ENCODE assay signal across 22 mouse cellular contexts in the genomic region with DNA sequence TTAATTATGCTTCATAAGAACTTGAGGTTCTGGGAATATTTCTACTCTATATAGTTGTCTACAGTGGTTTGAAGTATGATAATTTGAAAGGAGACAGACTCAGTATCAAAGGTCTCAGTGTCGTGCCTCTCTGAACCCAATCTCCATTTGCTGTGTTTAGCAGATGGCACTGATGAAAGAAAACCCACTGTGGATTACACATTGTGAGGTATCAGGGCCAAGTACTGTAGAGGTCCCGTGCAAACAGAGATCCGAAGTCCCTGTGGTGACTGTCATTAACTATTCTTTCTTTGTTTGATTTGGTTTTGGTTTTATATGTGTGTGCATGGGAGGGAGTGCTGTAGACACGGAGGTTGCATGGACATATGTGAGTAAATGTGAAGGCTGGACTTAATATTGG.
DNase-seq lines count a peak whose midpoint lies in the region; ATAC-seq lines count a peak whose summit lies in the region.
"Had no signal": no experiment of that assay in that cellular context is flagged by ENCODE, and none has a peak within 500 bp of the region (broad histone marks: within the 10 kb centered on the region; RNA-seq: fewer than 3 reads in every experiment).

No protein-coding gene starts in this region.

- peaks cover 6% of the 10 kb centered on the region; the same call in 1 of the 2 replicates for H3K4me1 ChIP-seq in forebrain, embryonic 12.5 days
- H3K4me1 ChIP-seq in forebrain, embryonic 10.5 days, result no peaks in the 10 kb centered on the region
- H3K4me1 ChIP-seq in hindbrain, embryonic 12.5 days, result 0 out of 2 replicates have a peak, but pooled peaks cover 4% of the 10 kb centered on the region
- peaks cover 22% of the 10 kb centered on the region for H3K4me1 ChIP-seq in hindbrain, embryonic 13.5 days (replicated peaks)
- H3K4me1 ChIP-seq in midbrain, embryonic 11.5 days (ENCODE audit: control insufficient read depth, insufficient read depth, low read length), result no peaks in the 10 kb centered on the region
- peaks cover 4% of the 10 kb centered on the region for H3K4me1 ChIP-seq in midbrain, embryonic 13.5 days (replicated peaks)
- peaks cover 30% of the 10 kb centered on the region for H3K4me1 ChIP-seq in neural tube, embryonic 13.5 days (replicated peaks)
- H3K4me1 ChIP-seq: embryonic facial prominence, embryonic 12.5 days; embryonic facial prominence, embryonic 15.5 days had no signal

- DNase-seq in forebrain, embryonic 10.5 days (ENCODE audit: extremely low spot score, low spot score), result no peak
- no peak for DNase-seq in midbrain, embryonic 11.5 days (ENCODE audit: low spot score, missing footprints)
- DNase-seq in neural tube, embryonic 10.5 days (ENCODE audit: extremely low spot score, low spot score), result no peak
- DNase-seq: adrenal gland, adult 2 months; adrenal gland, postnatal 10 days; adrenal gland, postnatal 25 days; cerebellum, adult 11 months; cerebellum, adult 18-20 months; cerebellum, adult 8-10 months; cerebellum, adult 9-11 months; cerebellum, postnatal 36 days; embryo, embryonic 11 days had no signal

- no peak overlapping the region for H3K27ac ChIP-seq in forebrain, embryonic 12.5 days
- no peak overlapping the region for H3K27ac ChIP-seq in forebrain, embryonic 10.5 days
- no peak overlapping the region for H3K27ac ChIP-seq in hindbrain, embryonic 12.5 days
- no peak overlapping the region for H3K27ac ChIP-seq in hindbrain, embryonic 13.5 days
- H3K27ac ChIP-seq in midbrain, embryonic 11.5 days (ENCODE audit: low read depth, low read length), result no peak overlapping the region
- no peak overlapping the region for H3K27ac ChIP-seq in midbrain, embryonic 13.5 days
- no peak overlapping the region for H3K27ac ChIP-seq in neural tube, embryonic 13.5 days (replicated peaks)
- H3K27ac ChIP-seq: embryonic facial prominence, embryonic 12.5 days; embryonic facial prominence, embryonic 15.5 days had no signal

- ATAC-seq in forebrain, embryonic 12.5 days (ENCODE audit: low FRiP score), result 0 out of 2 replicates have a peak, but pooled peaks have one; percentile 27
- ATAC-seq in hindbrain, embryonic 12.5 days (ENCODE audit: low FRiP score), result 0 out of 2 replicates have a peak, but pooled peaks have one; percentile 13
- ATAC-seq in hindbrain, embryonic 13.5 days (ENCODE audit: low FRiP score), result no peak
- peak; percentile 35; the same call in 1 of the 2 replicates for ATAC-seq in midbrain, embryonic 11.5 days (ENCODE audit: low FRiP score)
- ATAC-seq in midbrain, embryonic 13.5 days, result no peak
- ATAC-seq in neural tube, embryonic 13.5 days (ENCODE audit: low read depth), result peak; percentile 61; the same call in 1 of the 2 replicates
- ATAC-seq: forebrain, embryonic 14.5 days; forebrain, embryonic 16.5 days had no signal

- H3K36me3 ChIP-seq in forebrain, embryonic 12.5 days (replicated peaks), result no peaks in the 10 kb centered on the region
- H3K36me3 ChIP-seq in forebrain, embryonic 10.5 days (replicated peaks), result no peaks in the 10 kb centered on the region
- H3K36me3 ChIP-seq in hindbrain, embryonic 12.5 days, result no peaks in the 10 kb centered on the region
- H3K36me3 ChIP-seq in hindbrain, embryonic 13.5 days, result no peaks in the 10 kb centered on the region
- H3K36me3 ChIP-seq in midbrain, embryonic 11.5 days (ENCODE audit: control insufficient read depth, insufficient read depth, low read length), result no peaks in the 10 kb centered on the region
- H3K36me3 ChIP-seq in midbrain, embryonic 13.5 days, result no peaks in the 10 kb centered on the region
- no peaks in the 10 kb centered on the region for H3K36me3 ChIP-seq in neural tube, embryonic 13.5 days
- H3K36me3 ChIP-seq: embryonic facial prominence, embryonic 12.5 days; embryonic facial prominence, embryonic 15.5 days had no signal

- H3K9me3 ChIP-seq in forebrain, embryonic 12.5 days, result no peaks in the 10 kb centered on the region
- H3K9me3 ChIP-seq in forebrain, embryonic 10.5 days, result no peaks in the 10 kb centered on the region
- no peaks in the 10 kb centered on the region for H3K9me3 ChIP-seq in hindbrain, embryonic 12.5 days (replicated peaks)
- no peaks in the 10 kb centered on the region for H3K9me3 ChIP-seq in hindbrain, embryonic 13.5 days
- no peaks in the 10 kb centered on the region for H3K9me3 ChIP-seq in midbrain, embryonic 11.5 days (ENCODE audit: control insufficient read depth, low read length)
- H3K9me3 ChIP-seq in midbrain, embryonic 13.5 days, result no peaks in the 10 kb centered on the region
- no peaks in the 10 kb centered on the region for H3K9me3 ChIP-seq in neural tube, embryonic 13.5 days
- H3K9me3 ChIP-seq: embryonic facial prominence, embryonic 12.5 days; embryonic facial prominence, embryonic 15.5 days had no signal

- 77% methylated on average over 4 of the region's 4 CpGs for WGBS in forebrain, embryonic 12.5 days
- 89% methylated on average over 4 of the region's 4 CpGs for WGBS in forebrain, embryonic 10.5 days
- WGBS in hindbrain, embryonic 12.5 days, result 63% methylated on average over 4 of the region's 4 CpGs
- 55% methylated on average over 4 of the region's 4 CpGs for WGBS in hindbrain, embryonic 13.5 days
- 83% methylated on average over 4 of the region's 4 CpGs for WGBS in midbrain, embryonic 11.5 days
- 56% methylated on average over 4 of the region's 4 CpGs for WGBS in midbrain, embryonic 13.5 days
- 50% methylated on average over 4 of the region's 4 CpGs for WGBS in neural tube, embryonic 13.5 days

- H3K27me3 ChIP-seq in forebrain, embryonic 12.5 days, result no peaks in the 10 kb centered on the region
- H3K27me3 ChIP-seq in forebrain, embryonic 10.5 days (ENCODE audit: poor library complexity, severe bottlenecking), result no peaks in the 10 kb centered on the region
- no peaks in the 10 kb centered on the region for H3K27me3 ChIP-seq in hindbrain, embryonic 12.5 days
- H3K27me3 ChIP-seq in hindbrain, embryonic 13.5 days, result no peaks in the 10 kb centered on the region
- no peaks in the 10 kb centered on the region for H3K27me3 ChIP-seq in midbrain, embryonic 11.5 days (ENCODE audit: control insufficient read depth, insufficient read depth, low read length)
- H3K27me3 ChIP-seq in midbrain, embryonic 13.5 days, result no peaks in the 10 kb centered on the region
- H3K27me3 ChIP-seq in neural tube, embryonic 13.5 days, result no peaks in the 10 kb centered on the region
- H3K27me3 ChIP-seq: embryonic facial prominence, embryonic 12.5 days; embryonic facial prominence, embryonic 15.5 days had no signal

- no peak overlapping the region for H3K4me3 ChIP-seq in forebrain, embryonic 12.5 days (replicated peaks)
- no peak overlapping the region for H3K4me3 ChIP-seq in forebrain, embryonic 10.5 days
- H3K4me3 ChIP-seq in hindbrain, embryonic 12.5 days, result no peak overlapping the region
- H3K4me3 ChIP-seq in hindbrain, embryonic 13.5 days, result no peak overlapping the region
- H3K4me3 ChIP-seq in midbrain, embryonic 11.5 days (ENCODE audit: low read depth, low read length), result no peak overlapping the region
- H3K4me3 ChIP-seq in midbrain, embryonic 13.5 days (replicated peaks), result no peak overlapping the region
- H3K4me3 ChIP-seq in neural tube, embryonic 13.5 days, result no peak overlapping the region
- H3K4me3 ChIP-seq: embryonic facial prominence, embryonic 12.5 days; embryonic facial prominence, embryonic 15.5 days; erythroblast, embryonic 14.5 days had no signal

- H3K9ac ChIP-seq in forebrain, embryonic 12.5 days, result no peak overlapping the region
- no peak overlapping the region for H3K9ac ChIP-seq in hindbrain, embryonic 12.5 days
- no peak overlapping the region for H3K9ac ChIP-seq in hindbrain, embryonic 13.5 days
- no peak overlapping the region for H3K9ac ChIP-seq in midbrain, embryonic 11.5 days (ENCODE audit: low read length)
- H3K9ac ChIP-seq in midbrain, embryonic 13.5 days (replicated peaks), result no peak overlapping the region
- no peak overlapping the region for H3K9ac ChIP-seq in neural tube, embryonic 13.5 days
- H3K9ac ChIP-seq: embryonic facial prominence, embryonic 12.5 days; embryonic facial prominence, embryonic 15.5 days had no signal

- no peak overlapping the region for H3K4me2 ChIP-seq in forebrain, embryonic 12.5 days
- no peak overlapping the region for H3K4me2 ChIP-seq in hindbrain, embryonic 12.5 days (replicated peaks)
- no peak overlapping the region for H3K4me2 ChIP-seq in hindbrain, embryonic 13.5 days
- H3K4me2 ChIP-seq in midbrain, embryonic 11.5 days, result no peak overlapping the region
- H3K4me2 ChIP-seq in midbrain, embryonic 13.5 days (replicated peaks), result no peak overlapping the region
- H3K4me2 ChIP-seq in neural tube, embryonic 13.5 days, result no peak overlapping the region
- H3K4me2 ChIP-seq: embryonic facial prominence, embryonic 12.5 days; embryonic facial prominence, embryonic 15.5 days had no signal

Comparison
In these comparisons a context has a peak if more than half of its experiments do, and no peak if none do; other contexts are left out.
1. ATAC-seq: peak in forebrain, embryonic 12.5 days (single experiment), hindbrain, embryonic 12.5 days (single experiment), midbrain, embryonic 11.5 days (single experiment) and neural tube, embryonic 13.5 days (single experiment); none in hindbrain, embryonic 13.5 days (single experiment) and midbrain, embryonic 13.5 days (single experiment).